In genomic region chr11:77967114-77967513, GRCm38 (mm10) we compare ENCODE assay signal across 9 mouse cellular contexts. TPM values are rescaled to one million over a fixed set of nuclear protein-coding genes. Genes with fewer than 3 reads are reported as not detected.
DNase-seq lines count a peak whose midpoint lies in the region; ATAC-seq and TF ChIP-seq lines count a peak whose summit lies in the region.
"Had no signal": no experiment of that assay in that cellular context is flagged by ENCODE, and none has a peak within 500 bp of the region (broad histone marks: within the 10 kb centered on the region; RNA-seq: fewer than 3 reads in every experiment).

No protein-coding gene starts in this region.

- no peak for TF ChIP-seq POLR2A in brain, embryonic 14.5 days (IDR thresholded peaks at IDR 0.05; ENCODE audit: borderline replicate concordance, extremely low read depth, insufficient read depth, insufficient read length, poor library complexity, severe bottlenecking)

- ATAC-seq in midbrain, embryonic 11.5 days (ENCODE audit: low FRiP score) = peak; percentile 45; the same call in 1 of the 2 replicates
- ATAC-seq in midbrain, embryonic 13.5 days = no peak
- ATAC-seq in forebrain, embryonic 12.5 days (ENCODE audit: low FRiP score) = 0 out of 2 replicates have a peak, but pooled peaks have one; percentile 34
- ATAC-seq in inflammation-experienced regulatory T-cells, adult 6 months = peak; percentile 25
- no peak for ATAC-seq in liver, embryonic 14.5 days (ENCODE audit: insufficient read depth)

- no peaks in the 10 kb centered on the region for H3K9me3 ChIP-seq in midbrain, embryonic 11.5 days (ENCODE audit: control insufficient read depth, low read length)
- no peaks in the 10 kb centered on the region for H3K9me3 ChIP-seq in midbrain, embryonic 13.5 days
- no peaks in the 10 kb centered on the region for H3K9me3 ChIP-seq in forebrain, embryonic 12.5 days
- no peaks in the 10 kb centered on the region for H3K9me3 ChIP-seq in liver, embryonic 14.5 days (ENCODE audit: control insufficient read depth, low read length)

- no peak overlapping the region for H3K4me2 ChIP-seq in midbrain, embryonic 11.5 days
- H3K4me2 ChIP-seq in midbrain, embryonic 13.5 days (replicated peaks) = no peak overlapping the region
- H3K4me2 ChIP-seq in forebrain, embryonic 12.5 days = no peak overlapping the region
- no peak overlapping the region for H3K4me2 ChIP-seq in liver, embryonic 14.5 days (ENCODE audit: low read depth)

- H3K27me3 ChIP-seq in midbrain, embryonic 11.5 days (ENCODE audit: control insufficient read depth, insufficient read depth, low read length) = no peaks in the 10 kb centered on the region
- H3K27me3 ChIP-seq in midbrain, embryonic 13.5 days = peaks cover 14% of the 10 kb centered on the region
- peaks cover 46% of the 10 kb centered on the region for H3K27me3 ChIP-seq in forebrain, embryonic 12.5 days
- H3K27me3 ChIP-seq in liver, embryonic 14.5 days (ENCODE audit: control insufficient read depth, insufficient read depth, low read length) = no peaks in the 10 kb centered on the region; the same call in 1 of the 2 replicates

- no peak overlapping the region for H3K9ac ChIP-seq in midbrain, embryonic 11.5 days (ENCODE audit: low read length)
- H3K9ac ChIP-seq in midbrain, embryonic 13.5 days (replicated peaks) = no peak overlapping the region
- H3K9ac ChIP-seq in forebrain, embryonic 12.5 days = no peak overlapping the region
- H3K9ac ChIP-seq in liver, embryonic 14.5 days (replicated peaks) = no peak overlapping the region

- DNase-seq in midbrain, embryonic 11.5 days (ENCODE audit: low spot score, missing footprints) = peak; percentile 99
- peak; percentile 90 for DNase-seq in brain, embryonic 14.5 days (ENCODE audit: low read depth)
- DNase-seq in liver, embryonic 14.5 days (ENCODE audit: low read depth in 3 of 3, low spot score in 3 of 3) = peak in 1 of 3 experiments; percentile 35
- peak; percentile 75 for DNase-seq in retina, postnatal 7 days (ENCODE audit: low read depth, low spot score)
- DNase-seq in urinary bladder, adult 2 months (ENCODE audit: low spot score) = peak; percentile 41

- TF ChIP-seq EP300 in liver, embryonic 14.5 days (IDR thresholded peaks at IDR 0.05; ENCODE audit: low read depth) = no peak

- H3K4me1 ChIP-seq in midbrain, embryonic 11.5 days (ENCODE audit: control insufficient read depth, insufficient read depth, low read length) = peaks cover 24% of the 10 kb centered on the region
- H3K4me1 ChIP-seq in midbrain, embryonic 13.5 days (replicated peaks) = peaks cover 29% of the 10 kb centered on the region
- H3K4me1 ChIP-seq in forebrain, embryonic 12.5 days = peaks cover 27% of the 10 kb centered on the region
- no peaks in the 10 kb centered on the region for H3K4me1 ChIP-seq in liver, embryonic 14.5 days (replicated peaks; ENCODE audit: control insufficient read depth in 2 of 2, insufficient read depth in 2 of 2, low read length in 1 of 2)

- H3K4me3 ChIP-seq in midbrain, embryonic 11.5 days (ENCODE audit: low read depth, low read length) = no peak overlapping the region
- no peak overlapping the region for H3K4me3 ChIP-seq in midbrain, embryonic 13.5 days (replicated peaks)
- no peak overlapping the region for H3K4me3 ChIP-seq in forebrain, embryonic 12.5 days (replicated peaks)
- H3K4me3 ChIP-seq in liver, embryonic 14.5 days (ENCODE audit: insufficient read depth in 1 of 2, low read depth in 2 of 2, low read length in 2 of 2) = no peak overlapping the region
- H3K4me3 ChIP-seq: myocyte had no signal

- H3K36me3 ChIP-seq in midbrain, embryonic 11.5 days (ENCODE audit: control insufficient read depth, insufficient read depth, low read length) = no peaks in the 10 kb centered on the region
- H3K36me3 ChIP-seq in midbrain, embryonic 13.5 days = peaks cover 17% of the 10 kb centered on the region
- 0 out of 2 replicates have a peak, but pooled peaks cover 11% of the 10 kb centered on the region for H3K36me3 ChIP-seq in forebrain, embryonic 12.5 days (replicated peaks)
- no peaks in the 10 kb centered on the region for H3K36me3 ChIP-seq in liver, embryonic 14.5 days (replicated peaks; ENCODE audit: control insufficient read depth, insufficient read depth, low read depth)

- TF ChIP-seq CTCF in brain, embryonic 14.5 days (IDR thresholded peaks at IDR 0.05; ENCODE audit: borderline replicate concordance, extremely low read depth, insufficient read depth, insufficient read length) = peak; percentile 81; the same call in 1 of the 2 replicates
- peak; percentile 76 for TF ChIP-seq CTCF in liver, embryonic 14.5 days (IDR thresholded peaks at IDR 0.05; ENCODE audit: low read depth)

- no peak overlapping the region for H3K27ac ChIP-seq in midbrain, embryonic 11.5 days (ENCODE audit: low read depth, low read length)
- H3K27ac ChIP-seq in midbrain, embryonic 13.5 days = no peak overlapping the region
- no peak overlapping the region for H3K27ac ChIP-seq in forebrain, embryonic 12.5 days
- no peak overlapping the region for H3K27ac ChIP-seq in liver, embryonic 14.5 days

- under 1% methylated on average over 4 of the region's 4 CpGs for WGBS in midbrain, embryonic 11.5 days
- WGBS in midbrain, embryonic 13.5 days = 0% methylated on average over 4 of the region's 4 CpGs
- WGBS in forebrain, embryonic 12.5 days = 0% methylated on average over 4 of the region's 4 CpGs
- WGBS in liver, embryonic 14.5 days (ENCODE audit: insufficient replicate concordance) = under 1% methylated on average over 4 of the region's 4 CpGs

RNA-seq across cellular contexts. Expression of gene Phf12, which starts 15.4 kb away (rescaled TPM):
- polyA plus RNA-seq in midbrain, embryonic 11.5 days (2014; fragmentation: Nextera tagmentation; extraction: Ambion mirVana) = 15.5 and 18.0 TPM in 2 replicates
- polyA plus RNA-seq in midbrain, embryonic 13.5 days (2015; fragmentation: Nextera tagmentation; extraction: Ambion mirVana) = 22.7 and 22.8 TPM in 2 replicates
- polyA plus RNA-seq in brain, embryonic 14.5 days (2012; rRNA removed) = 64.7 and 76.0 TPM in 2 replicates
- polyA plus RNA-seq in forebrain, embryonic 12.5 days (2016; fragmentation: Nextera tagmentation; extraction: Ambion mirVana) = 29.1 and 29.6 TPM in 2 replicates
- 10 to 100 TPM; 21.4 to 37.6 (median 35.3) TPM for polyA plus RNA-seq in inflammation-experienced regulatory T-cells, adult 6 months (2017; shearing (Covaris generic))
- polyA plus RNA-seq in liver, embryonic 14.5 days (2012; rRNA removed) = 19.0 and 19.2 TPM in 2 replicates
- polyA plus RNA-seq in liver, embryonic 14.5 days (2014; fragmentation: Nextera tagmentation; extraction: Ambion mirVana) = 4.3 and 5.7 TPM in 2 replicates
- polyA plus RNA-seq in urinary bladder, adult 2 months (2012; rRNA removed) = 36.4 and 53.7 TPM in 2 replicates

RNA-seq across cellular contexts. Expression of gene Sez6, which starts 36.5 kb away (rescaled TPM):
- polyA plus RNA-seq in midbrain, embryonic 11.5 days (2014; fragmentation: Nextera tagmentation; extraction: Ambion mirVana) = 7.2 and 8.6 TPM in 2 replicates
- 118 TPM in 2 replicates for polyA plus RNA-seq in midbrain, embryonic 13.5 days (2015; fragmentation: Nextera tagmentation; extraction: Ambion mirVana)
- polyA plus RNA-seq in brain, embryonic 14.5 days (2012; rRNA removed) = 173 and 174 TPM in 2 replicates
- polyA plus RNA-seq in forebrain, embryonic 12.5 days (2016; fragmentation: Nextera tagmentation; extraction: Ambion mirVana) = 54.0 and 62.2 TPM in 2 replicates
- under 1 TPM in 1 of 3 experiments, not detected in 2; 0.24 TPM for polyA plus RNA-seq in inflammation-experienced regulatory T-cells, adult 6 months (2017; shearing (Covaris generic))
- 0.03 and 0.37 TPM in 2 replicates for polyA plus RNA-seq in liver, embryonic 14.5 days (2012; rRNA removed)
- polyA plus RNA-seq in liver, embryonic 14.5 days (2014; fragmentation: Nextera tagmentation; extraction: Ambion mirVana) = 0.05 TPM in 1 of 2 replicates, not detected in the other
- 0.09 and 0.21 TPM in 2 replicates for polyA plus RNA-seq in urinary bladder, adult 2 months (2012; rRNA removed)
- polyA plus RNA-seq: myocyte had no signal

Comparison
In these comparisons a context has a peak if more than half of its experiments do, and no peak if none do; other contexts are left out.
1. ATAC-seq: peak in midbrain, embryonic 11.5 days (single experiment), forebrain, embryonic 12.5 days (single experiment) and inflammation-experienced regulatory T-cells, adult 6 months (single experiment); none in midbrain, embryonic 13.5 days (single experiment) and liver, embryonic 14.5 days (single experiment).